Mouse (Mus musculus): ENCODE measurements around the gene Parp11.

Gene Parp11

GRCm38 (mm10) chr6:127448869-127449268 lies 2.2 kb downstream of the Parp11 start:
- DNase-seq (ENCODE audit: low spot score), result no peak

GRCm38 (mm10) chr6:127449531-127450422 lies 3.1 kb downstream of the Parp11 start:
- DNase-seq (ENCODE audit: low spot score), result no peak

- DNase-seq (ENCODE audit: low spot score), result peak; percentile 69
These were observed 7.0 kb downstream of the Parp11 start for GRCm38 (mm10) chr6:127453407-127454343.

GRCm38 (mm10) chr6:127454344-127454707 lies 7.7 kb downstream of the Parp11 start:
- DNase-seq (ENCODE audit: low spot score), result no peak

GRCm38 (mm10) chr6:127454809-127455208 lies 8.2 kb downstream of the Parp11 start:
- DNase-seq (ENCODE audit: low spot score), result no peak

- DNase-seq (ENCODE audit: low spot score), result no peak
These were observed 8.8 kb downstream of the Parp11 start for GRCm38 (mm10) chr6:127455440-127455839.

- DNase-seq (ENCODE audit: low spot score), result no peak
These were observed 10.1 kb downstream of the Parp11 start for GRCm38 (mm10) chr6:127456769-127457168.

GRCm38 (mm10) chr6:127459776-127460175 lies 13.1 kb downstream of the Parp11 start:
- no peak for DNase-seq (ENCODE audit: low spot score)

GRCm38 (mm10) chr6:127461491-127461890 lies 14.9 kb downstream of the Parp11 start:
- no peak for DNase-seq (ENCODE audit: low spot score)

- no peak for DNase-seq (ENCODE audit: low spot score)
These were observed 15.6 kb downstream of the Parp11 start for GRCm38 (mm10) chr6:127462251-127462650.

- no peak for DNase-seq (ENCODE audit: low spot score)
These were observed 16.8 kb downstream of the Parp11 start for GRCm38 (mm10) chr6:127463273-127464001.

GRCm38 (mm10) chr6:127464523-127464922 lies 17.9 kb downstream of the Parp11 start:
- no peak for DNase-seq (ENCODE audit: low spot score)

GRCm38 (mm10) chr6:127466749-127467310 lies 20.2 kb downstream of the Parp11 start:
- DNase-seq (ENCODE audit: low spot score), result no peak

- DNase-seq (ENCODE audit: low spot score), result no peak
These were observed 25.4 kb downstream of the Parp11 start for GRCm38 (mm10) chr6:127472078-127472477.

GRCm38 (mm10) chr6:127473961-127474360 lies 27.3 kb downstream of the Parp11 start:
- DNase-seq (ENCODE audit: low spot score), result no peak

GRCm38 (mm10) chr6:127475231-127475630 lies 28.6 kb downstream of the Parp11 start:
- no peak for DNase-seq (ENCODE audit: low spot score)

GRCm38 (mm10) chr6:127491046-127491445 lies 44.4 kb downstream of the Parp11 start:
- no peak for DNase-seq (ENCODE audit: low spot score)

- DNase-seq (ENCODE audit: low spot score), result no peak
These were observed 45.9 kb downstream of the Parp11 start for GRCm38 (mm10) chr6:127492561-127492960.

- DNase-seq (ENCODE audit: low spot score), result no peak
These were observed 47.1 kb downstream of the Parp11 start for GRCm38 (mm10) chr6:127493750-127494149.

GRCm38 (mm10) chr6:127494357-127494756 lies 47.7 kb downstream of the Parp11 start:
- no peak for DNase-seq (ENCODE audit: low spot score)

- DNase-seq (ENCODE audit: low spot score), result no peak
These were observed 48.6 kb downstream of the Parp11 start for GRCm38 (mm10) chr6:127495251-127495650.

GRCm38 (mm10) chr6:127495876-127496275 lies 49.2 kb downstream of the Parp11 start:
- no peak for DNase-seq (ENCODE audit: low spot score)

All from urinary bladder, postnatal 10 days (tissue).